Mouse (Mus musculus) stomach, postnatal 0 days (tissue): ENCODE results near the gene Ethe1. TPM values are rescaled to one million over a fixed set of nuclear protein-coding genes. Genes with fewer than 3 reads are reported as not detected.

Experiments
- ATAC-seq: fragments of 200-750 bp; cut with Nextera tagmentation; 2 replicates; pipeline ENCODE4 v1.8.0; 2017; ENCODE audit not compliant: low FRiP score, low TSS enrichment
- DNase-seq: peaks from one replicate; pipeline ENCODE4 v3.0.0-alpha.2; 2016; ENCODE audit warnings: low spot score
- H3K27ac ChIP-seq: fragments of 300-500 bp; sonication (generic); replicated peaks from 2 replicates; pipeline ENCODE4 v1.5.1; 2014; ENCODE audit warnings: mild to moderate bottlenecking, control low read depth
- H3K27me3 ChIP-seq: fragments of 300-500 bp; sonication (generic); 2 replicates; pipeline ENCODE4 v1.6.1; 2014; ENCODE audit warnings: low read length; ENCODE audit not compliant: control insufficient read depth, insufficient read depth
- H3K36me3 ChIP-seq: fragments of 300-500 bp; sonication (generic); 2 replicates; pipeline ENCODE4 v1.6.1; 2014; ENCODE audit warnings: low read length, mixed read lengths; ENCODE audit not compliant: control insufficient read depth, insufficient read depth
- H3K4me1 ChIP-seq: fragments of 300-500 bp; sonication (generic); replicated peaks from 2 replicates; pipeline ENCODE4 v1.6.1; 2014; ENCODE audit warnings: antibody characterized with exemption; ENCODE audit not compliant: control insufficient read depth, insufficient read depth
- H3K4me2 ChIP-seq: fragments of 300-500 bp; sonication (generic); replicated peaks from 2 replicates; pipeline ENCODE4 v1.6.1; 2014; ENCODE audit warnings: low read depth, mild to moderate bottlenecking, control low read depth, moderate library complexity
- H3K4me3 ChIP-seq: fragments of 300-500 bp; sonication (generic); 2 replicates; pipeline ENCODE4 v1.5.1; 2014; ENCODE audit warnings: low read depth, low read length, control low read depth
- H3K9ac ChIP-seq: fragments of 300-500 bp; sonication (generic); 2 replicates; pipeline ENCODE4 v1.6.1; 2014; ENCODE audit warnings: mild to moderate bottlenecking, low read length, control low read depth, mixed read lengths
- H3K9me3 ChIP-seq: fragments of 300-500 bp; sonication (generic); 2 replicates; pipeline ENCODE4 v1.6.1; 2016; ENCODE audit warnings: low read length; ENCODE audit not compliant: control insufficient read depth
- CTCF ChIP-seq: IDR thresholded peaks from 2 replicates; pipeline ENCODE4 v1.5.1; 2016; ENCODE audit warnings: antibody characterized with exemption, low read depth, mild to moderate bottlenecking, moderate library complexity
- EP300 ChIP-seq: optimal IDR thresholded peaks from 2 replicates; pipeline ENCODE3; 2016; ENCODE audit warnings: antibody characterized with exemption
- WGBS: fragments of 180-500 bp; shearing (Covaris S2); extraction: QIAGEN DNeasy Blood & Tissue Kit; methylation state at CpG from one replicate; pipeline ENCODE4 v1.1.7; 2014; 5-methylcytosine and 5-hydroxymethylcytosine counted together
- polyA plus RNA-seq: library from polyadenylated mRNA; unstranded; fragments of >200 nt; fragmentation: Nextera tagmentation; extraction: Ambion mirVana; gene quantifications from 2 replicates; pipeline ENCODE4 v1.2.1, GENCODE M21; 2015

The Ethe1 gene
- polyA plus RNA-seq, 1 experiment from 2014 or later, result 120 TPM

DNA sequence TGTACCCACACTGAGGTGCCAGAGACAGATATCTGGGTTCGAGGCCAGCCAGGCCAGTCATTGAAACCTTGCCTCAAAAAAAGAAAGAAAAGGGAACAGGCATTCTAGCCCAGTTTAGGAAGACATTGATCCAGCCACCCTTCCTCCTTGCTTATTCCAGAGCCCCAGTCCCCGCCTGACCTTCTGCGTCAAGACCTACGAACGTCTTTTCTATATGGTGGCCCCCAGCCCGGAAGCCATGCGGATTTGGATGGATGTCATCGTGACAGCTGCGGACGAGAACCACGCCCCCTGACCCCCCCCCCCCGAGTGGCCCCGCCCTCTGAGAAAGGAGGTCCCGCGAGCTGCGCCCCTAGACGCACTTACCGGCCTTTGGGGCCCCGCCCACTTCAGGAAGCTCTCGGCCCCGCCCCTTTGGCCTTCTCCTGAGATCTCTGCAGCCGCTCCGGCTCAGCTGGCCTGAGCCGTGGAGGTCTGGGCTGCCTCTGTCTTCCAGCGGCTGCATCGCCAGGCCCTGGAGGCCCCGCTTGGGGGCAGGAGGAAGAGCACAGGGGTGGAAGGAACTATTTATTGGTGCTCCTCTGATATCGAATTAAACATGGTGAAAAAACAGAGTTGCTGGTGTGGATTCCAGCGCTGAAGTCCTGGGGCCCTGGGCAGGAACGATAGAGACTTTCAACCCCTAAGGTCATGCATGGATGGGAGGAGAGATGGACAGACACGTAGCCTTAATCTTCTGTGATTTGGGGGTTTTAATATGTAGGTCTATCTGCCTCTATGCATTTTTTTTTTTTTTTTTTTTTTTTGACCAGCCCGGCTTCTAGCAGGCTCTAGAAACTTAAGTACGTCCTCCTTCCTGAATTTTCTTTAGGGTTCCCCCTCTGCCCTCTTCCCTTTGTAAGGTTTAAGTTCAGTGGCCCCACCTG is 41.6 kb downstream of the Ethe1 start:
- no peak overlapping the region; the same call in 1 of the 2 replicates for H3K9ac ChIP-seq
- peak overlapping the region; percentile 54 for H3K4me2 ChIP-seq
- ATAC-seq, result peak; percentile 93
- H3K4me3 ChIP-seq, result peak overlapping the region; percentile 21
- WGBS, result 8% methylated on average over 32 of the region's 33 CpGs
- H3K27ac ChIP-seq, result peak overlapping the region; percentile 45
- no peaks in the 10 kb centered on the region for H3K9me3 ChIP-seq
- H3K27me3 ChIP-seq, result no peaks in the 10 kb centered on the region
- peak; percentile 87 for DNase-seq
- H3K4me1 ChIP-seq, result 0 out of 2 replicates have a peak, but pooled peaks cover 2% of the 10 kb centered on the region
- no peaks in the 10 kb centered on the region for H3K36me3 ChIP-seq
- TF ChIP-seq CTCF, result peak; percentile 34
- no peak for TF ChIP-seq EP300

DNA sequence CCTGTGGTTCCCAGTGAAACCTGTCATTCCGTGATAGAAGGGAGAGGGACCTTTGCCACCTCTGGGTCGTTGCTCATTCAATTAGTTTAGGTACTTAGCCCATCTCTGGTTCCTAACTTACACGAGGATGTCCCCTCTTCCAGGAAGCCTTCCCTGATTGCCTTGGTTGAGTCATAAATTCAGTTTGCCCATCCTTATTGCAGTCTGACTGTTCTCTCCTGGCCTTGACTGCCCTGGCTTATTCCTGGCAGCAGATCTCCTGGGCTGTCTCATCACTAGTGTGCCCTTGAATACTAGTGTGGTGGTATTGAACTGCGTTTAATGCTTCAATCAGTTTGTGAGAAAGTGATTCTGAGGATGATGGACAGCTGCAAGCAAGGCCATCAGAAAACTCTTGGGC is 42.3 kb downstream of the Ethe1 start:
- ATAC-seq, result no peak
- DNase-seq, result no peak
- H3K27ac ChIP-seq, result peak overlapping the region; percentile 45
- WGBS, result 70% methylated on average over 4 of the region's 4 CpGs
- H3K36me3 ChIP-seq, result no peaks in the 10 kb centered on the region
- no peaks in the 10 kb centered on the region for H3K27me3 ChIP-seq
- H3K4me2 ChIP-seq, result no peak overlapping the region
- H3K4me1 ChIP-seq, result 0 out of 2 replicates have a peak, but pooled peaks cover 2% of the 10 kb centered on the region
- H3K4me3 ChIP-seq, result no peak overlapping the region
- no peaks in the 10 kb centered on the region for H3K9me3 ChIP-seq
- no peak for TF ChIP-seq EP300
- no peak for TF ChIP-seq CTCF
- H3K9ac ChIP-seq, result no peak overlapping the region; the same call in 1 of the 2 replicates

- 0 out of 2 replicates have a peak, but pooled peaks cover 2% of the 10 kb centered on the region for H3K4me1 ChIP-seq
- TF ChIP-seq CTCF (no peak), EP300 (peak; percentile 62)
- H3K36me3 ChIP-seq, result no peaks in the 10 kb centered on the region
- DNase-seq (no peak), ATAC-seq (no peak)
- peak overlapping the region; percentile 45 for H3K27ac ChIP-seq
- no peak overlapping the region for H3K4me2 ChIP-seq
- H3K9ac ChIP-seq, result 0 out of 2 replicates have a peak overlapping the region, but pooled peaks have one; percentile 27
- H3K27me3 ChIP-seq, result no peaks in the 10 kb centered on the region
- WGBS, result 68% methylated on average over 10 of the region's 10 CpGs
- no peaks in the 10 kb centered on the region for H3K9me3 ChIP-seq
- no peak overlapping the region for H3K4me3 ChIP-seq
Measured at GRCm38 (mm10) chr7:24630116-24630880, 43.0 kb downstream of the Ethe1 start.

GRCm38 (mm10) chr7:24636264-24636663 is 48.9 kb downstream of the Ethe1 start, which contains the start of gene Lypd3:
Lypd3 (plus strand) TSS chr7:24636550.
- TF ChIP-seq EP300, result no peak
- no peak for TF ChIP-seq CTCF
- H3K4me1 ChIP-seq, result peaks cover 3% of the 10 kb centered on the region; the same call in 1 of the 2 replicates
- peak within 1 kb of the TSS; percentile 54 for H3K9ac ChIP-seq
- no peaks in the 10 kb centered on the region for H3K9me3 ChIP-seq
- peak within 1 kb of the TSS; percentile 49 for H3K4me3 ChIP-seq
- DNase-seq (peak; percentile 70), ATAC-seq (peak; percentile 83)
- peak within 1 kb of the TSS; percentile 65 for H3K27ac ChIP-seq
- no peaks in the 10 kb centered on the region for H3K27me3 ChIP-seq
- 26% methylated on average over 15 of the region's 15 CpGs for WGBS
- peak within 1 kb of the TSS; percentile 86 for H3K4me2 ChIP-seq
- no peaks in the 10 kb centered on the region for H3K36me3 ChIP-seq

DNA sequence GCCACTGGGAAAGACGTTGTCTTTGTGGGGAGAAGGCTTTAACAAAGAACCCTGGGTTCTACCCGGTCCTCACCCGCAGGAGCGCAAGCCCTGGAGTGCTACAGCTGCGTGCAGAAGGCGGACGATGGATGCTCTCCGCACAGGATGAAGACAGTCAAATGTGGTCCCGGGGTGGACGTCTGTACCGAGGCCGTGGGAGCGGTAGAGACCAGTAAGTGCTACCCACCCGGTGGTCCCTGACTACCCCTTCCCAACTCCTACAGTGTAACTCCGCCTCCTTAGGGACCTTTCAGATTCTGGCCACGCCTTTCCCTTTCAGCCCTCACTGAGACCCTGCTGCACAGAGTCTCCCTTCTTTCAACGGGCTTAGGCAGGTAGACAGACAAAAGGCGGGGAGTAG is 49.7 kb downstream of the Ethe1 start:
- peak overlapping the region; percentile 86 for H3K4me2 ChIP-seq
- H3K4me1 ChIP-seq, result peaks cover 3% of the 10 kb centered on the region; the same call in 1 of the 2 replicates
- peak overlapping the region; percentile 65 for H3K27ac ChIP-seq
- H3K9ac ChIP-seq, result peak overlapping the region; percentile 54
- TF ChIP-seq CTCF (no peak), EP300 (no peak)
- H3K36me3 ChIP-seq, result no peaks in the 10 kb centered on the region
- 3% methylated on average over 17 of the region's 18 CpGs for WGBS
- ATAC-seq, result no peak
- DNase-seq, result no peak
- H3K9me3 ChIP-seq, result no peaks in the 10 kb centered on the region
- no peaks in the 10 kb centered on the region for H3K27me3 ChIP-seq
- H3K4me3 ChIP-seq, result peak overlapping the region; percentile 49
